Comparison of ENCODE assay signal across 8 mouse cellular contexts in the genomic region with DNA sequence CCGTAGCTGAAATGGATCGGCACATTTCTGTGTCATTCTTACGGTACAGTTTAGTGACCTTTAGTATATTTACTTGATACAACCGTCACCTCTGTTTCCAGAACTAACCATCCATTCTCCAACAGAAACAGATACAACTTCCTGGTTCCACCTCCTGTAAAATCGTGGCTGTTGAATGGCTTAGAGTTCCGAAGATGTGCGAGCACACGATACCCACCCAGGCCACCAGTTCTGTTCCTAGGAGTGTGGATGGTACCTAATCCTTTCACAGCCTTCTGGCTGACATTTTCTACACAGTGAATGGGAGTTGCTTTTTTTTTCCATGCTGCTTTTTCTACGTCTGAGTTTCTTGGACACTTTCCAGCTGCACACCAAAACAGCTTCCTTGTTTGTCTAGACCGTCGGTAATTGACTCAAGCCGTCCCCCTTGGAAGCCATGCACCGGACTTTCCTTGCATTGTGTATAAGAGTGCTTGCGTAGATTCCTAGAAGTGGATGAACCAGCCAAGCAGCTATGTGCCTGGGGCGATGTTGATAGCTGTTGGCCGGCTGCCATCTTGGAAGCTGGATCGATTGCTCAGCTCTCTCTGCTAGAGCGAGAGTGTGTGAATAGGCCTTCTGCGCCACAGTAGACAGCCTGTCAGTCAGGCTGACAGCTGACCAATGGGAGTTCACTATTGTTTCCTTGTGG. TPM values are rescaled to one million over a fixed set of nuclear protein-coding genes. Genes with fewer than 3 reads are reported as not detected.
DNase-seq lines count a peak whose midpoint lies in the region; ATAC-seq and TF ChIP-seq lines count a peak whose summit lies in the region.

No protein-coding gene starts in this region.

- peaks cover 3% of the 10 kb centered on the region for H3K36me3 ChIP-seq in forebrain, postnatal 0 days (ENCODE audit: insufficient read depth)
- no peaks in the 10 kb centered on the region for H3K36me3 ChIP-seq in lung, embryonic 15.5 days

- 3% methylated on average over 19 of the region's 19 CpGs for WGBS in forebrain, postnatal 0 days
- 1% methylated on average over 19 of the region's 19 CpGs for WGBS in lung, embryonic 15.5 days

- H3K4me3 ChIP-seq in forebrain, postnatal 0 days (ENCODE audit: low read depth, low read length), result peak overlapping the region; percentile 84
- H3K4me3 ChIP-seq in lung, embryonic 15.5 days, result peak overlapping the region; percentile 63

- H3K4me1 ChIP-seq in forebrain, postnatal 0 days (ENCODE audit: insufficient read depth), result peaks cover 12% of the 10 kb centered on the region
- H3K4me1 ChIP-seq in lung, embryonic 15.5 days, result peaks cover 26% of the 10 kb centered on the region

- H3K9me3 ChIP-seq in forebrain, postnatal 0 days (ENCODE audit: low read length), result no peaks in the 10 kb centered on the region
- H3K9me3 ChIP-seq in lung, embryonic 15.5 days, result no peaks in the 10 kb centered on the region

- ATAC-seq in forebrain, postnatal 0 days, result peak; percentile 23
- peak; percentile 4 to 8; a peak in 1 of 4 replicates for ATAC-seq in hematopoietic stem cell, adult 5-6 weeks (replicated peaks in 1 of 2; ENCODE audit: insufficient read depth in 1 of 2, low FRiP score in 2 of 2, low TSS enrichment in 1 of 2, low read depth in 1 of 2, poor library complexity in 2 of 2, severe bottlenecking in 2 of 2)
- ATAC-seq in lung, embryonic 15.5 days (ENCODE audit: borderline replicate concordance, extremely low read depth, low FRiP score, low TSS enrichment), result peak; percentile 73

- H3K4me2 ChIP-seq in forebrain, postnatal 0 days (ENCODE audit: low read depth), result peak overlapping the region; percentile 79
- H3K4me2 ChIP-seq in lung, embryonic 15.5 days, result peak overlapping the region; percentile 94

- DNase-seq in MEL-GATA-1-ER (ENCODE audit: extremely low read depth, low read depth), result peak; percentile 79
- peak; percentile 70 for DNase-seq in cerebellum, adult 8-10 months
- peak; percentile 91 for DNase-seq in forebrain, postnatal 0 days
- peak; percentile 88 for DNase-seq in layer of hippocampus, adult 9-10 months (ENCODE audit: low spot score)
- DNase-seq in ovary, adult 18-20 months (ENCODE audit: low spot score), result peak; percentile 75
- DNase-seq in thymus, postnatal 4 days, result peak; percentile 59

- no peak for TF ChIP-seq CTCF in forebrain, postnatal 0 days (IDR thresholded peaks at IDR 0.05; ENCODE audit: low read depth)

- H3K9ac ChIP-seq in forebrain, postnatal 0 days, result peak overlapping the region; percentile 84
- peak overlapping the region; percentile 65 for H3K9ac ChIP-seq in lung, embryonic 15.5 days

- H3K27me3 ChIP-seq in forebrain, postnatal 0 days (ENCODE audit: insufficient read depth, low read length), result no peaks in the 10 kb centered on the region
- H3K27me3 ChIP-seq in lung, embryonic 15.5 days, result no peaks in the 10 kb centered on the region

- peak overlapping the region; percentile 96 for H3K27ac ChIP-seq in forebrain, postnatal 0 days (ENCODE audit: low read depth, low read length)
- peak overlapping the region; percentile 99 for H3K27ac ChIP-seq in lung, embryonic 15.5 days

RNA-seq across cellular contexts. Expression of a gene that starts 1.0 kb away (rescaled TPM):
- 53.4 and 84.0 TPM in 2 replicates for total RNA-seq in forebrain, postnatal 0 days (2014; rRNA removed)
- 66.7 and 73.9 TPM in 2 replicates for polyA plus RNA-seq in forebrain, postnatal 0 days (2015; fragmentation: Nextera tagmentation; extraction: Ambion mirVana)
- total RNA-seq in hematopoietic stem cell, adult 5-6 weeks (2017), result 4.8 and 6.7 TPM in 2 replicates
- 24.3 and 24.7 TPM in 2 replicates for polyA plus RNA-seq in lung, embryonic 15.5 days (2015; fragmentation: Nextera tagmentation; extraction: Ambion mirVana)

RNA-seq across cellular contexts. Expression of a gene that starts 11.5 kb away (rescaled TPM):
- 14.2 and 17.9 TPM in 2 replicates for total RNA-seq in forebrain, postnatal 0 days (2014; rRNA removed)
- polyA plus RNA-seq in forebrain, postnatal 0 days (2015; fragmentation: Nextera tagmentation; extraction: Ambion mirVana), result 37.9 and 40.6 TPM in 2 replicates
- total RNA-seq in hematopoietic stem cell, adult 5-6 weeks (2017), result 35.2 and 89.7 TPM in 2 replicates
- polyA plus RNA-seq in lung, embryonic 15.5 days (2015; fragmentation: Nextera tagmentation; extraction: Ambion mirVana), result 208 and 215 TPM in 2 replicates

RNA-seq across cellular contexts. Expression of a gene that starts 16.3 kb away (rescaled TPM):
- total RNA-seq in forebrain, postnatal 0 days (2014; rRNA removed), result 0.23 TPM in 1 of 2 replicates, not detected in the other
- polyA plus RNA-seq in forebrain, postnatal 0 days (2015; fragmentation: Nextera tagmentation; extraction: Ambion mirVana), result not detected in 2 replicates
- total RNA-seq in hematopoietic stem cell, adult 5-6 weeks (2017), result not detected in 2 replicates
- 1.1 and 1.2 TPM in 2 replicates for polyA plus RNA-seq in lung, embryonic 15.5 days (2015; fragmentation: Nextera tagmentation; extraction: Ambion mirVana)

RNA-seq across cellular contexts. Expression of a gene that starts 22.4 kb away (rescaled TPM):
- total RNA-seq in forebrain, postnatal 0 days (2014; rRNA removed), result 0.67 TPM in 1 of 2 replicates, not detected in the other
- not detected in 2 replicates for polyA plus RNA-seq in forebrain, postnatal 0 days (2015; fragmentation: Nextera tagmentation; extraction: Ambion mirVana)
- total RNA-seq in hematopoietic stem cell, adult 5-6 weeks (2017), result not detected in 2 replicates
- not detected in 2 replicates for polyA plus RNA-seq in lung, embryonic 15.5 days (2015; fragmentation: Nextera tagmentation; extraction: Ambion mirVana)

RNA-seq across cellular contexts. Expression of a gene that starts 31.7 kb away (rescaled TPM):
- 32.1 TPM in 2 replicates for total RNA-seq in forebrain, postnatal 0 days (2014; rRNA removed)
- polyA plus RNA-seq in forebrain, postnatal 0 days (2015; fragmentation: Nextera tagmentation; extraction: Ambion mirVana), result 26.2 and 26.5 TPM in 2 replicates
- total RNA-seq in hematopoietic stem cell, adult 5-6 weeks (2017), result 49.4 and 52.2 TPM in 2 replicates
- polyA plus RNA-seq in lung, embryonic 15.5 days (2015; fragmentation: Nextera tagmentation; extraction: Ambion mirVana), result 40.5 and 43.9 TPM in 2 replicates

Comparison
In these comparisons a context has a peak if more than half of its experiments do, and no peak if none do; other contexts are left out.
1. Peak in every context shown above with its lines: DNase-seq, ATAC-seq, H3K4me3 ChIP-seq and H3K27ac ChIP-seq.
2. ATAC-seq: peak in every context shown above with its lines; median percentile 73 in lung, embryonic 15.5 days; 23 in forebrain, postnatal 0 days; 6 in hematopoietic stem cell, adult 5-6 weeks.